Mouse (Mus musculus): ENCODE data around the gene Kank3.
A peak's percentile ranks its signal among the peaks of the same experiment; 100 is the strongest.

Gene Kank3

GRCm38 (mm10) chr17:33810334-33811141 lies at the start of gene Kank3:
Gene Kank3 (plus strand): TSS chr17:33810519.
- peak; percentile 95 for DNase-seq (ENCODE audit: low spot score)

- no peak for DNase-seq (ENCODE audit: low spot score)
Observed at GRCm38 (mm10) chr17:33766389-33766788, 43.9 kb upstream of the Kank3 start.

GRCm38 (mm10) chr17:33771617-33772016 lies 38.7 kb upstream of the Kank3 start:
- DNase-seq (ENCODE audit: low spot score) = no peak

- no peak for DNase-seq (ENCODE audit: low spot score)
Observed at GRCm38 (mm10) chr17:33773426-33773825, 36.9 kb upstream of the Kank3 start.

- peak; percentile 51 for DNase-seq (ENCODE audit: low spot score)
Observed at GRCm38 (mm10) chr17:33773871-33774572, 36.3 kb upstream of the Kank3 start.

GRCm38 (mm10) chr17:33774573-33775155 lies 35.7 kb upstream of the Kank3 start:
- no peak for DNase-seq (ENCODE audit: low spot score)

- no peak for DNase-seq (ENCODE audit: low spot score)
Observed at GRCm38 (mm10) chr17:33775287-33775686, 35.0 kb upstream of the Kank3 start.

- DNase-seq (ENCODE audit: low spot score) = peak; percentile 71
Observed at GRCm38 (mm10) chr17:33779271-33779966, 30.9 kb upstream of the Kank3 start.

- DNase-seq (ENCODE audit: low spot score) = no peak
Observed at GRCm38 (mm10) chr17:33779967-33780295, 30.4 kb upstream of the Kank3 start.

GRCm38 (mm10) chr17:33780431-33780830 lies 29.9 kb upstream of the Kank3 start:
- no peak for DNase-seq (ENCODE audit: low spot score)

GRCm38 (mm10) chr17:33781124-33781977 lies 29.0 kb upstream of the Kank3 start, which contains the start of gene Angptl4:
Gene Angptl4 (minus strand): TSS chr17:33781830.
- peak; percentile 74 for DNase-seq (ENCODE audit: low spot score)

GRCm38 (mm10) chr17:33782067-33782466 lies 28.3 kb upstream of the Kank3 start:
- no peak for DNase-seq (ENCODE audit: low spot score)

- no peak for DNase-seq (ENCODE audit: low spot score)
Observed at GRCm38 (mm10) chr17:33783408-33783807, 26.9 kb upstream of the Kank3 start.

- no peak for DNase-seq (ENCODE audit: low spot score)
Observed at GRCm38 (mm10) chr17:33784939-33785338, 25.4 kb upstream of the Kank3 start.

GRCm38 (mm10) chr17:33786375-33786774 lies 23.9 kb upstream of the Kank3 start:
- DNase-seq (ENCODE audit: low spot score) = no peak

- no peak for DNase-seq (ENCODE audit: low spot score)
Observed at GRCm38 (mm10) chr17:33788732-33789131, 21.6 kb upstream of the Kank3 start.

GRCm38 (mm10) chr17:33798306-33798705 lies 12.0 kb upstream of the Kank3 start:
- no peak for DNase-seq (ENCODE audit: low spot score)

GRCm38 (mm10) chr17:33799277-33799676 lies 11.0 kb upstream of the Kank3 start:
- no peak for DNase-seq (ENCODE audit: low spot score)

GRCm38 (mm10) chr17:33802221-33802620 lies 8.1 kb upstream of the Kank3 start:
- no peak for DNase-seq (ENCODE audit: low spot score)

- no peak for DNase-seq (ENCODE audit: low spot score)
Observed at GRCm38 (mm10) chr17:33804205-33804604, 6.1 kb upstream of the Kank3 start.

GRCm38 (mm10) chr17:33804745-33805144 lies 5.6 kb upstream of the Kank3 start:
- no peak for DNase-seq (ENCODE audit: low spot score)

Data from yolk sac, embryonic 10.5 days (tissue).